Mouse (Mus musculus) adrenal gland, postnatal 14 days (tissue): ENCODE data around the gene Npw. TPM values are rescaled to one million over a fixed set of nuclear protein-coding genes. Genes with fewer than 3 reads are reported as not detected.
A peak's percentile ranks its signal among the peaks of the same experiment; 100 is the strongest.

ENCODE experiments used
- DNase-seq: peaks from one replicate; pipeline ENCODE4 v3.0.0; 2021; ENCODE audit warnings: mixed read lengths
- total RNA-seq: library from RNA; stranded (reverse); gene quantifications from 2 replicates; pipeline ENCODE4 v1.2.3, GENCODE M21; 2021

The Npw gene
- total RNA-seq, 1 experiment from 2014 or later: not detected

DNA sequence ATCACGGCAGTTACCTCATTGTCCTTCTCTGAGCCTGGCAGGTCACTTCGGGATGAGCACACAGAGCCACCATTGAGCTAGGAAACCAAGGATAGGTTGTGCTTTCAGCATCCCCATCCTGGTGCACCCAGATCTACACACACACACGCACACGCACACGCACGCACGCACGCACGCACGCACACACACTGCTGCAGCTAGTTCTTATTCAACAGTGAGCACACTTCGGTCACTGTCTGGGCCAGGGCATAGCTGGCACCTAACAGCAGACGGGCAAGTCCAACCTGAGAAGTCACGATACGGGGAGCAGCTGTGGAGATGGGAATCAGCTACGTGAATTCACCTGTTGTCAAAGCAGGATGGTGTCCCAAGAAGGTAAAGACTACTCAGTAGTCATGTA lies 17.7 kb downstream of the Npw start:
- no peak for DNase-seq

DNA sequence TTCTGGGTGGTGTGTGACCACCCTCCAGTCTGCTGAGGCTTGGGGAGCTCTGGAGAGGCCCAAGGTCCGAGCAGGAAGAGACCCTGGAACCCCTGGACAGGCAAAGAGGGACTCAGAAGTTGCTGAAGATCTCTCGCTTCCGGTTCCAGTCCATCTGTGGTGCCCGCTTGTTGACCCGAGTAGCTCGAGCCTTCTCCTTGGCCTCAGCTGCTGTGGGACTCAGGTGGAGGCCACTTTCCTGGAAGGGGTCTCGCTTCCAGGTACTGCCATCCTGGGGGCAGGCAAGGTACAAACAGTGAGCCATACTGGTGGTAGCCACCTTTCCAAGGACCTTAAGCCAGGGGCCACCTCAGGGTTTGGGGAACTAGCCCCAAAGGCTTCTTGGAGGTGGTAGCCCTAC lies 18.1 kb downstream of the Npw start:
- no peak for DNase-seq

GRCm38 (mm10) chr17:24639571-24639988 lies 18.7 kb downstream of the Npw start:
- DNase-seq: no peak

- peak; percentile 20 for DNase-seq
Observed at GRCm38 (mm10) chr17:24638840-24639239, 19.4 kb downstream of the Npw start.

DNA sequence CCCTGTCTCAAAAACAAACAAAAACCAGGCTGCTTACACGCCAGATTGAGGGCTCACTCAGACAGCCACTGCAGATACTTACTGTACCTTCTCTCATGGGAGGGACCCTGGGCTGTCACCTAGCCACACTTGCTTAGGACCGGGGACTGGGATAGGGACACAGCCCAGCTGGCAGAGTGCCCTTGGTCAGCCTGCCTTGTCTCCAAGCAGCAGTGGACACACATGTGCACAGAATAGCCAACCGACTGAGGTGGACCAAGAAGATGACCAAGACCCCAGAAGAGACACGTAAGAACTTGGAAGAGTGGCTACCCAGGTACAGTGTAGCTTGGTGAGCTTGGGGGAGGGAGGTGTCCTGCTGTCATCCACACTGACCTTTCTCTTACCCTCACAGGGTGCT lies 20.0 kb downstream of the Npw start:
- peak; percentile 39 for DNase-seq

DNA sequence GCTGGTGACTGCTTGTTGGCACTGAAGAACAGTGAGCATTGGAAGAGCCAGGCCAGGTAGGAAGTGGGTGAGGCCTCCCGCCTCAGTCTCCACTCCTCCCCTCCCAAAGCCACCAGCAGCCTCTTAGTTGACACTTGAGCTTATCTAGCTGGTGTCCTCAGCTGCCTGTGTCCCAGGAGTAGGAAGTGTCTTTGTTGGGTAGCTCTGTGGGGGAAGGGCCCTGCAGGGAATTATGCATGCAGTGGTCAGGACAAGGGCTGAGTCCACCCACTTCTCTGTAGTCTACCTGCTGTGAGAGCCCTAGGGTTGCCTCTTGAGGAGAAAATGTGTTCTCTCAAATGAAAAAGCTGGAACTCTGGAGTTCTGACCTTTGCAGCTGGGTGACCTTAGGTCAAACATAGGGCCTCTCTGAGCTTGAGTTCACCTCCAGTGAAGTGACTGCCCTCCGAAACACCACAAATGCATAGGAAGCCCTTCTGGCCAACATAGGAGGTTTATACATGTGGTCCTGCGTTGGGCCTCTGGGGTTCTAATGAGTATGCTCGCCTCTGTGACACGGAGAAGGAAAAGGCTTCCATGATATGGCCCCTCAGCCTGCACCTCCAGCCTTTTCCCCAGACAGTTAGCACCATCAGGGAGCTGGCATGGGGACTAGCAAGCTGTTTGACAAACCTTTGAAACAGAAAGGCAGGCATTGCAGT lies 21.3 kb downstream of the Npw start:
- DNase-seq: no peak

DNA sequence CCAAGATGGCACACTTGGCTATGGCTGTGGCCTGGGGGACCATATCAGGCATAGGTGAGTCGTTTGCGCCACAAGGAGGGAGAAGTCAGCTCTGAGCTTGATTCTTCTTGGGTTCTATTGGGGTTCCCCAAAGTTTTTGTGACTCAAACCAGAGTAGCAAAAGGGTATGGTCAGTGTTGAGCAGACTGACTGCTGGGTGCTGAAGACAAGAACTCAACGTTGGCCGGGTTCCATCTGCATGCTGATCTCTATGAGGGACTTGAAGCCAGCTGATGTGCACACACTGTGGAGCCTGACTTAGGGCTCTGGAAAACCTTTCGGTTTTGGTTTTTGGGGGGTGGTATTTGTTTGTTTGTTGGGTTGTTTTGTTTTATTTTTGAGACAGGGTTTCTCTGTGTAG lies 22.6 kb downstream of the Npw start:
- DNase-seq: no peak

GRCm38 (mm10) chr17:24635024-24635423 lies 23.2 kb downstream of the Npw start:
- peak; percentile 33 for DNase-seq

GRCm38 (mm10) chr17:24633831-24634230 lies 24.4 kb downstream of the Npw start:
- DNase-seq: no peak

- DNase-seq: peak; percentile 76
Observed at GRCm38 (mm10) chr17:24632813-24633449, 25.3 kb downstream of the Npw start.

DNA sequence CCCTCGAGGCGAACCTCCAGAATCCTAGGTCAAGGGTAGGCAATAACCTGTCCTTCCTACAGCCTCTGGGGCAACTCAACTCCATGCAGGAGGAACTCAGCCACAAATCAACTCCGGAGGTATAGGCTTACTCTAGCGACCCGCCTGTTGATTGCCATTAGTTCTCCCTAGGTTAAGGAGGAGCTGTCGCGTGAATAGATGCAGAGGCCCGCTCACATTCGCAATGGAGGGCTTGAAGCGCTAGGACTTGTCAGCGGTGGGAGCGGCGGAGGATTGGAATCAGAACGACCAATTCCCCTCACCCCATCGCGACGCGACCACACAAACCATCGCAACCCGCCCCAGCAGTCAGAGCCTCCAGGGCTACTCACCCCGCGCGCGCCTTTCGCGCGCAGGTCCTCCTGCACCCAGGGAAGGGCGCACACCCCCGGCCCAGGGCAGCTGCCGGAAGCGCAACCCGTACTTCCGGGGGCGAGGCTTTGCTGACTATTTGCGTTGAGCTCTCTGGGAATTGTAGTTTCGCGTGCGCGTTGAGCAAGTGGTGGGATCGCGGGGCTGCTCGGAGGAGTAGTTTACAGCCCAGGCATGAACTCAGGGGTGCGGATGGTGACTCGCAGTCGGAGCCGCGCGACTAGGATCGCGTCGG lies 26.0 kb downstream of the Npw start, which contains the start of the genes Tsc2 and Nthl1:
TSS of gene Tsc2 (minus strand) at position 464 of the 646 bp plus-strand sequence.
TSS of gene Nthl1 (plus strand) at position 514 of the 646 bp plus-strand sequence.
- peak; percentile 91 for DNase-seq

DNA sequence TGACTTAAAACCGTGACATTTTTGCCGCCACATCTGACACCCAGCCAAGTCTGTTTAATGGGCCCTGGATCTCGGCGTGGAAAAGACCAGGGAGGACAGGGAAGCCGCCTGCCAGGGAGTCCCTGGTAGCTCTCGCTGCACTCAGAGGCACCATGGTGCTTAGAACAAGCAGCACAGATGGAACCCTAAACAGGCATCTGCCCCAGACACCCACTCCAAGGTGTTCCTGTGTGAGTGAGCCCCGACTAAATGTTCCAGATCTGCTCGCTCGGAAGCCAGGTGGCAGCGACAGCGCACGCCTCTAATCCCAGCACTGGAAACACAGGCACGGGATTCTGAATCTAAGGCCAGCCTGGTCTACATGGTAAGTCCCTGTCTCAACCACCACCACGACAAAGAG lies 28.2 kb downstream of the Npw start:
- DNase-seq: no peak

DNA sequence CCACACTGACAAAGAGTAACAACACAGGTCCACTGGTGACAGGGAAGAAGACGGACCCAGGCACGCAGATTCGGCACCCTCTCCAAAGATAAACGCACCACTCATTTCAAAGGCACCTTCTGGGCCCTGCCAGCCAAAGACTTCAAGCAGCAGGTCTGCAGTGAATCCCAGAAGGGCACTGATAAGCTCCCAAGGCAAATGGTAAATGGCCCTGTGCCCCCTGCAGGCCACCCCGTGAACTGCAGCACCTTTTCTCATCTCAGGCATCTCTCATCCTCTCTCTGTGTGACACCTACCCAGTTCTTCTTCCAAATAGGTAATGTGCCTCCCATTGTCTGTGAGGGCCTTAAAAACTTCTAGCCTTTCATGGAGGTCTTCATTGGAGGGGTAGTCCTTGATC lies 29.6 kb downstream of the Npw start:
- peak; percentile 83 for DNase-seq

DNA sequence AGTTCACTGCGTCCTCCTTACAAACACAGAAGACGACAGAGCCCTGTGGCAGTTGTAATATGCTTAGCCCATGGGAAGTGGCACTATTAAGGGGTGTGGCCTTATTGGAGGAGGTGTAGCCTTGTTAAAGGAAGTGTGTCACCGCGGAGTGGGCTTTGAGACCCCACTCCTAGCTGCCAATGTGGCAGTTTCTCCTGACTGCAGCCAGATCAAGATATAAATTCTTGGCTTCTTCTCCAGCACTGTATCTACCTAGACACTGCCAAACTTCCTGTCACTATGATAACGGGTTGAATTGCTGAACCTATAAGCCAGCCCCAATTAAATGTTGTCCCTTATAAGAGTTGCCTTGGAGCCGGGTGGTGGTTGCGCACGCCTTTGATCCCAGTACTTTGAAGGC lies 32.8 kb downstream of the Npw start:
- DNase-seq: no peak

DNA sequence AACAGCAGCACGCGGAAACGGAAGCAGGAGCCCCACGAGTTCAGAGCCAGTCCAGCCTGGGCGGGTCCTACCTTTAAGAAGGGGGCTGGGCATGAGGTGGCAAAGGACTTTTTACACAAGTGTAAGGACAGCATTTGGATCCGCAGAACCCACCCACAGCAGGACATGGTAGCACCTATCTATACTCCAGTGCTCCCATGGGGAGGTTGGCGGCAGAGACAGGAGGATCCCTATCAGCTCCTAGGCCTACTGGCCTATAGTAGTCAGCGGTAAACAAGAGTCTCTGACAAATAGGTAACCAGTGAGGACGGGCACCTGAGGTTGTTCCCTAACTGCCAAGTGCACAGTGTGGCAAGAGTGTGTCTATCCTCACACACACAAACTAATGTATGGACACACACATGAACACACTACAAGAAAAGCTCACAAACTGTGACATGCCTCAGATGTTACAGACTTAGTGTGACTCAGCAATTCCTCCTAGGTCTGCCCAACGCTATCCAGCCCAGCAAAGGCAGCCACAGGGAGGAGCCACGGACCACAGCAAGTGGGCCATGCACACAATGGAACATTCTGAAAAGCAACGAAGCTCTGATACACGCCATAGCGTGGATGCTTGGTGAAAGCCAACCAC lies 40.6 kb downstream of the Npw start:
- no peak for DNase-seq

GRCm38 (mm10) chr17:24610711-24611110 lies 47.5 kb downstream of the Npw start:
- no peak for DNase-seq

- no peak for DNase-seq
Observed at GRCm38 (mm10) chr17:24608874-24609273, 49.4 kb downstream of the Npw start.

GRCm38 (mm10) chr17:24608370-24608769 lies 49.9 kb downstream of the Npw start:
- DNase-seq: no peak
